Mouse (Mus musculus) leukemia stem cell, adult 10-12 weeks (primary cell): ENCODE data around the gene Agbl2. TPM values are rescaled to one million over a fixed set of nuclear protein-coding genes. Genes with fewer than 3 reads are reported as not detected.

Experiments used
- polyA plus RNA-seq: library from polyadenylated mRNA; stranded (reverse); fragments of >175 nt; gene quantifications from 2 replicates; pipeline ENCODE4 v1.2.3, GENCODE M21; 2012; ENCODE audit warnings: low replicate concordance

The Agbl2 gene
- polyA plus RNA-seq: not detected in 2 replicates

DNA sequence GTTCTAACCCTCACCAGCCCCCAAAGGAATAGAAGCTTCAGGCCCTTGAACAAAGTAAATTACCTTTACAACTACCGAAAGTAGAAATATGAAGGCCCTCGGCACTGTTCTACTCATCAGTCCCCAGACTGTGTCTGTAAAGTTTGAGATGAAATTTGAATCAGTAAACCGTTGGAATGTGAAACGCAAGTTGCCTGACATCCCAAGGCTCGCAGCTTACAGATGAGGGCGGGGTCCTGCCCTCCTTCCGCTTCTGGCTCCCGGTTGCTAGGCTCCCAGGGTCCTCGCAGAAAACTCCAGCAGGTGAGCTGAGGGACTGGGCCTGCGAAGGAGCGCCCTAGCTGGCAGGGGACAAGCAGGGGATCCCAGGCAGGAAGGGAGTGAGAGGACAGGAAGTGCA lies at the start of gene Agbl2:
Gene Agbl2, plus strand, starts transcription at position 270 of the 400 bp plus-strand sequence.

GRCm38 (mm10) chr2:90745053-90745678 lies 37.4 kb upstream of the Agbl2 start, which contains the start of gene Fnbp4:
Gene Fnbp4, plus strand, starts transcription at chr2:90745370.

DNA sequence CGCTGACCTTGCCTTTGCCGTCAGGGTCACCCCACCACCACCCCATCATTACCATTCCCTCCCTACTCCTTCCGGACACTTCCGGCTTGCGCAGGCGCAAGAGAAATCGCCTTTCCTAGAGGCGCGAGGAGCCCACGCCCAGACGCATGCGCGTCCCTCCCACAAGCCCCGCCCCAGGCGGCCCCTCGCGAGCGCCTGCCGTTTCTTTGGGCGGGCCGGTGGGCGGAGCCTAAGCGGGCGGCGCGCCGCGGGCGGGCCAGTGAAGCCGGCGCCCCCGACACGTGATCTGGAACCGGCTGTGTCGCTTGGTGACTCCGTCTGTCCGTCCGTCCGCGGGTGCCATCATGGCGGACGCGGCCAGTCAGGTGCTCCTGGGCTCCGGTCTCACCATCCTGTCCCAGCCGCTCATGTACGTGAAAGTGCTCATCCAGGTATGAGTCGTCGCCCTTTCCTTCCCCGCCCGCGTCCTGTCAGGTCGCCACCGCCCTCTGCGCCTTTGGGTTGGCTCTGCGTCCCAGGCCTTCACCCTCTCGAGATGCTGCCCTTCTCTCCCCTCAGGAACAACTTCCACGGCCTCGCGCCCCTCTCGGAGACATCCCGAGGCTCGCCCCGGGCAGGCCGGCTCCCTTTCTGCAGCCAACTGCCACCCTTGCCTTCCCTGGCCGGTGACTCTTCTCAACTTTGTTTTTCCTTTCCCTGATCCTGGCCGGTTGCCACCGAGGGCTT lies 64.6 kb downstream of the Agbl2 start, which contains the start of gene Mtch2:
Gene Mtch2, plus strand, starts transcription at position 201 of the 726 bp plus-strand sequence.

Other genes with a start within 250 kb of the Agbl2 start
- 2.3 and 2.9 TPM in 2 replicates for gene Ptprj, start 202.1 kb upstream of the Agbl2 start, polyA plus RNA-seq
- 2.7 and 9.6 TPM in 2 replicates for gene Nup160, start 105.5 kb upstream of the Agbl2 start, polyA plus RNA-seq
- gene Fnbp4, start 37.4 kb upstream of the Agbl2 start, polyA plus RNA-seq: 82.6 and 104 TPM in 2 replicates
- 7.2 and 15.7 TPM in 2 replicates for gene Mtch2, start 64.4 kb downstream of the Agbl2 start, polyA plus RNA-seq
- 5.1 and 9.9 TPM in 2 replicates for gene C1qtnf4, start 103.1 kb downstream of the Agbl2 start, polyA plus RNA-seq
- gene Kbtbd4, start 122.0 kb downstream of the Agbl2 start, polyA plus RNA-seq: 1.4 and 7.7 TPM in 2 replicates
- gene Ndufs3, start 122.1 kb downstream of the Agbl2 start, polyA plus RNA-seq: 39.0 and 60.7 TPM in 2 replicates
- gene Celf1, start 157.7 kb downstream of the Agbl2 start, polyA plus RNA-seq: 48.6 and 93.5 TPM in 2 replicates